Mouse (Mus musculus) splenic B cell, adult 2 months (primary cell): ENCODE measurements around the gene Ppia.
"Not testable (repeated sequence)": the region's sequence is repeated elsewhere in the genome, so short reads cannot be mapped to it uniquely, and the experiment has no call there.

Experiments used
- DNase-seq: peaks from one replicate; pipeline ENCODE4 v3.0.0-alpha.2; 2011; ENCODE audit warnings: low read depth, low spot score
- H3K27me3 ChIP-seq: 2 replicates; pipeline ENCODE4 v1.6.1; 2012; ENCODE audit warnings: mild to moderate bottlenecking, low read length, moderate library complexity, mixed read lengths; ENCODE audit not compliant: control insufficient read depth, poor library complexity, insufficient read depth, severe bottlenecking
- H3K36me3 ChIP-seq: 2 replicates; pipeline ENCODE4 v1.6.1; 2012; ENCODE audit warnings: mild to moderate bottlenecking, low read length, moderate library complexity, mixed read lengths; ENCODE audit not compliant: control insufficient read depth, poor library complexity, insufficient read depth, severe bottlenecking

Gene Ppia

DNA sequence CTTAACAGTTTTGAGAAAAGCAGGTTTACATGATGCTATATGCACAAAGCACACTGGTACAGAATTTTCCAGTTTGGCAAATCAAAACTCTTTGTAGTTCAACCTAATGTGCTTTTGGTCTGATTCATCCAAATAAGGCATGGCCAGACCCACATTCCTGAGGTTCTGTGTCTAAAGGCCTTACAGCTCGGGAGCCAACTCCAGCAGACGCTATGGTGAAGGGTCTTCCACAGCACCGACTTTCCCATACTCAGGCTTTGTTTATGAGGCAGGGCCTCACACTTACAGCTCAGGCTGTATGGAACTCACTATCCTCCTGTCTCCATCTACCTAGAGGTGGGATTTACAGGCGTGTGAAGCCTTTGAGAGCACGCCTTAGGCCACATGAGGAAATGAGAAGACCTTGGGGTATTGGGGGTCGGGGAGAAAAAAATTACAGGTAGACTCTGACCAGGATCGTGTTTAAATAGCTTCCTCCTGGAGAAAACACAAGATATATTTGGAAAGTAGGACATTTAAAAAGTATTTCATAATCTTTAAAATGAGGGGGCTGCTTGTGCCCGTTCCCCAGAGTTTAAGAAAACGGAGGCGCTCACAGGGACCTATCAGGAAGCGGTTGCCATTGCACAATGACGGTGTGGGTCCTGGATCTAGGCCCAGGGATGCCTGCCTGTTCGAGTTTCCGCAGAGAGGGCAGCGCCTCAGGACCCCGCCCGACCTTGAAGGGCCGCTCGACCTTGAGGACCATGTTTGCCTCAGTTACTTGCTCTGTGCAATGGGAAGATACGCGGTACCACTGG is at the start of gene Ppia:
Gene Ppia (plus strand): TSS at position 693 of the 800 bp plus-strand sequence.
- DNase-seq, result no peak

DNA sequence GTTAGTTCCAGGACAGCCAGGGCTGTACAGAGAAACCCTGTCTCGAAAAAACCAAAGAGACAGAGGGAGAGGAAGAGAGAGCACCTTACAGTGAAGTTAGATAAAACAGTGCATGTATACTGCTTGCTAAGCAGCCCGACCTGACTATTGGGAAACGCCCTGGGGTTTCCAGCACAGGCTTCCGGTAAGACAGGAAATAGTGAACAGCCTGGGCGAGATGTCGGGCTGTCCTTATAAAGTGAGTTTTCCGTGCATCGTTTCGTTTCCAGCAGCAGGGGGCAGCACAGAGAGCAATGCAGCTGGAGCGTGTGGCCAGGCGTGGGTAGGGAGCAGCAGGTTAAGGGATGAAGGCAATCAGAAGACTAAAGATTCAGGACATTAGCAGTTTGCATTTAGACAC is 49.4 kb upstream of the Ppia start:
- Histone ChIP-seq H3K36me3 (no peaks in the 10 kb centered on the region), H3K27me3 (no peaks in the 10 kb centered on the region)
- peak; percentile 89 for DNase-seq

More for the DNA sequence above, at the start of gene Ppia:
- Histone ChIP-seq H3K27me3 (no peaks in the 10 kb centered on the region), H3K36me3 (peaks cover 9% of the 10 kb centered on the region; the same call in 1 of the 2 replicates)

DNA sequence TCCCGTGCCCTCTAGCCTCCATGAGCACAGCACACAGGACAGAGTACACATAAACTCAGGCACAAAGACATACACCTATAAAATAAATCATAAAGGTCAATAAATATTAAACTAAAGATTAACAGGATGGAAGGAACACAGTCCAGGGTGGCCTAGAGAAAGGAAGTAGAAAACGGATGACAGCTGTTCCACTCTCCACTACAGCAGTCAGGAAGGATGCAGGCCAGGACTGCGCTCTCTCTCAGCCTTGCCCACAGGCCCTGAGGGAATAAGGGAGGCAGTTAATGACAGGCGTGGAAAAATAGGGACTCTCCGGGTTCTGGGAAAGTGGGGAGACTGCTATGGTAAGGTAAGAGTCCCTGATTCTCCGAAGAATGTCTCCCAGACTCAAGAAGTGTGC is 48.8 kb upstream of the Ppia start:
- no peak for DNase-seq
- no peaks in the 10 kb centered on the region for H3K27me3 ChIP-seq
- no peaks in the 10 kb centered on the region for H3K36me3 ChIP-seq

DNA sequence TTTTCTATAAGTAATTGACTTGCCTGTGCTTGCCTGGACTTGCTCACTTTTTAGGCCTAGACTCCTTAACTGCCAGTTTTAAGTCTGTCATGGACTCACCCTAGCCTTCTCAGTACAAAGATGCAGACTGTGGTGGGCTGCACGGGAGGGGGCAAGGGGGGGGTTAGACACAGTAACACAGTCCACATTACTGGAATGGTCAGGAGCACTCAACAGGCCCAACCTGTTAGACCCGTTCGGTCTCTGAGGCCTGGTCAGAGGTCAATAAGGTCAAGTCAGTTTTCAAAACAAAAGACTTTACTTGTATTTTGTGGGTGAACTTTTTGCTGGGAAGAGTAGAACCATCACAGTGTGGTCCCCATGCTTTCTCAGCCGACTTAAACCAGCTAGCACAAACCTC is 48.1 kb upstream of the Ppia start:
- no peaks in the 10 kb centered on the region for H3K36me3 ChIP-seq

DNA sequence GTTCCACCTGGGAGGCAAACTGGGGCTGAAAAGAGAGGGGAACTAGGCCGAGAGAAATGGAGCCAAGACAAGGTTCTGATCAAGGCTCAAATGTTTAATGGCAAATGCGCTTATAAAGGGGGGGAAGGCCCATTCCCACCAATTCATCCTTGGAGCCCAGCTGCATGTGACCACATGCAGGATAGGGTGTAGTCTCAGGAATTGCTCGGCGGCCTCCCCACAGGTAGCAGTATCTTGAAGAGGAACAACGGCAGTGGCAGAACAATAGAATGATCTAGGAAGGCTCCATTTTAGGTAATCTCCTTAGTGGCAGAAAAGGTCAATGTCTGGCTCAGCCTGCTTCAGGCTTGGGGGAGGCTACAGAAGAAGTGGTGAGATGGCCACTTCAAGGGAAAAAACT is 47.3 kb upstream of the Ppia start:
- H3K27me3 ChIP-seq, H3K36me3 ChIP-seq, DNase-seq: not testable (repeated sequence)

More for the DNA sequence above, 48.1 kb upstream of the Ppia start:
- no peak for DNase-seq
- no peaks in the 10 kb centered on the region for H3K27me3 ChIP-seq

DNA sequence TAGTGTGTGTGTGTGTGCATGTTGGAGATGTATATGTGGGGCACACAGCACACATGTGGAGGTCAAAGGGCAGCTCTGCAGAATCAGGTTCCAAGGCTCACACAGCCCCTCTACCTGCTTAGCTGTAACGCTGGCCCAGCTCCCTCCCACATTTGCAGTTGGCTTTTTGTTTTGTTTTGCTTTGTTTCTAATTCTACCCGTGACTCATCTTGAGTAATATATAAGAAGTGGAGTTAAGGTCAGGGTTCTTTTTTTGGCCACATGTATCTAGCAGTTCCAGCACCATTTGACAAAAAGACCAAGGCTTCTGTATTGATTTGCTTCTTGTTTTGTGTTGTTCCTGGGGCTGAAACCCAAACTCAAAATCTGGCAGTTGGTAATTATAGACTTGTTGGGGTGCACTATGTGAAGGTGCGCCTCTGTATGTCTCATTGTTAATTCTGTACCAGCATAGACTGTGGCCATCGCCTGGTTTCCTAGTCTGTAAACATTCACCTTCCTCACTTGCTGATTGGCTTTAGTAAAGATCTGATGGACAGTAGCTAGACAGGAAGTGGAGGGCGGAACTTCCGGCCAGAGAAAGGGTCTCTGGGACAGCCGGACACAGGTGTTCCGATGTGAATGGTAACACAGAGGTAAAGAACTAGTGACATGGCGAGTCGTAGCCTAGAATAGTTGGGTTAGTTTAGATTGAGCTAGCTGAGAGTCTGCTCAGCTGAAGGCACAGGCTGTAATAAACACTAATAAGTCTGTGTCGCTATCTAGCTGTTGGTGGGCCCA is 43.7 kb upstream of the Ppia start:
- DNase-seq, result no peak
- H3K27me3 ChIP-seq, result no peaks in the 10 kb centered on the region

DNA sequence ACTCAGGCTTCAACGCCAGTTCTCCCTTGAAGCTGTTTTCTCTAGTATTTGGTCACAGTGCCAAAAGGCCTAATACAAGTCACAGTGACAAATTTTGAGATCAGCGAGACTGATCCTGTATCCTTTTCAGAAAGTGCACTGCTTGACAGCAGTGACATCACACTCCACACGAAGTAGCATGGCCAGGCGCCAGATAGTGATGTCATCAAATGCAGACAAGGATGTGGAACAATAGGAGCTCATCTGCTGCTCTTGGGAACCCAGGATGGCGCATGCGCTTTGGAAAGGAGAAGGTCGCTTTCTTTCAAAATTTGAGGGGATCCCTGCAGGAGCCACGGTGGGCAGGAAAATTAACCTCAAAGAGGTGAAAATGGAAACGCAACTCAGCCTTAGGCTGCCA is 42.5 kb upstream of the Ppia start:
- no peaks in the 10 kb centered on the region for H3K36me3 ChIP-seq
- DNase-seq, result no peak
- H3K27me3 ChIP-seq, result no peaks in the 10 kb centered on the region

More for the DNA sequence above, 43.7 kb upstream of the Ppia start:
- H3K36me3 ChIP-seq, result no peaks in the 10 kb centered on the region

DNA sequence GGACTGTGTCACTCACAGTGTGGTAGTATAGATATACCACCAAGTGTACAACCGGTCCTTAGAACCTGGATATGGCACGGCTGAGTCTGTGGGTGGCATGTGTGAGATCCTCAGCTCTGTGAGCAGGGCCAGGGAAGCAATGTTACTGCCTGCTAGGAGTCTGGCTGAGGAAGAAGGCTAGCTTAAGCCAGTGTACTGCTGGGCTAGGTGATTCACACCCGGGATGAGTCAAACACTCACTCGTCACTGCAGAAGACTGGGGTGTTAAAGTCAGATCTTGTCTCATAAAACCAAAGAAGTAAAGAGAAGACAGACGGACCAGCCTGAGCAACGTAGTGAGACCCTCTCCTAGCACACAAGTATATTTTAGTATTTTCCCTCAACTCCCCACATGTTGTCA is 34.3 kb upstream of the Ppia start:
- no peak for DNase-seq
- Histone ChIP-seq H3K27me3 (no peaks in the 10 kb centered on the region), H3K36me3 (no peaks in the 10 kb centered on the region)

DNA sequence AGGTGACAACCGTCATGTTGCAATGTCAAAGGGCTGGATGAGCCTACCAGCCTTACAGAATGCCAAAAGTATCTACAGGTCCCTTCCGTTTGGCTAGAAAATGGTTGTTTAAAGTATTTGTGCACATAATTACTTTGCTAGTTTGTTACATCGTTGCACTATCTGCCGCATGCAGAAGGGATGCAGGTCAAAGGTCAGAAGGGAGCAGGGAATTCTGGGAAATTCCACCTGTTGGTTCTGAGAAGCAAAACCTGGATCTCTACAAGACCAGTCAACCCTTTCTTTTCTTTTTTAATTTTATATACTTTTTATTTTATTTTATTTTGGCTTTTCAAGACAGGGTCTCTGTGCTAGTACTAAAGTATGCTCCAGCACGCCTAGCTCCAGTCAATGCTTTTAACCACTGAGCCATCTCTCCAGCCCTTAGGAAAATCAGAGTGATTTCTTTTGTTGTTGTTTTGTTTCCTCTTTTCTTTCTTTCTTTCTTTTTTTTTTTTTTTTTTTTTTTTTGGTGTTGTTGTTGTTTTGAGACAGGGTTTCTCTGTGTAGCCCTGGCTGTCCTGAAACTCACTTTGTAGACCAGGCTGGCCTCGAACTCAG is 27.0 kb upstream of the Ppia start:
- no peaks in the 10 kb centered on the region for H3K27me3 ChIP-seq
- no peaks in the 10 kb centered on the region for H3K36me3 ChIP-seq
- no peak for DNase-seq

DNA sequence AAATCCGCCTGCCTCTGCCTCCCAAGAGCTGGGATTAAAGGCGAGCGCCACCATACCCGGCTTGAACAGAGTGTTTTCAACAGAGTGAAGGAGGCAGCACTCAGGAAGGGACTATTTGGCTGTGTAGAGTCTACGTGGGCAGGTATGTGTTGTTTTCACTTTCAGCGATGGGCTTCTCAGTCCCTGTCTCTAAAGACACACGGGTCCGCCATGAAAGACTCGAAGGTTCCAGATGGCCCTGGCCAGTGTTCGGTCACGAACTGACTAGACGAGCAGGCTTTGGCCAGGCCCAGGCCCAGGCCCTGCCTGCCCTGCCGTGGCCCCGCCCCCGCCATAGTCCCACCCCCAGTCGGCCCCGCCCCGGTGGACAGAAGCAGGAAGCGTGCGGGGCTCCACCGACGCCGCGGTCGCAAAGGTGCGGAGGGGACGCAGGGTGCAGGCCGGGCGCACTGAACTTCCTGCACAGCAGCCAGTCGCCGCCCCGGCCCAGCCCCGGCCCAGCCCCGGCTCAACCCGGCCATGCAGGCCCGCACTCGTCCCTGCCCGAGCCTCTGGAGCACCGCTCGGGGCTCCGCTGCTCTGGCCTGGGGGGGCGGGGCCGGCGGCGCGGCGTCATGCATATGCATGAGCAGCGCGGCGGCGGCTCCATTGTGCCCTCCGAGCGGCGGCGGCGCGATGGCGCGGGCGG is 26.4 kb upstream of the Ppia start, which contains the start of gene Zmiz2:
Gene Zmiz2 (plus strand): TSS at position 349 of the 688 bp plus-strand sequence.
- H3K27me3 ChIP-seq, result no peaks in the 10 kb centered on the region
- peak; percentile 93 for DNase-seq
- H3K36me3 ChIP-seq, result no peaks in the 10 kb centered on the region

DNA sequence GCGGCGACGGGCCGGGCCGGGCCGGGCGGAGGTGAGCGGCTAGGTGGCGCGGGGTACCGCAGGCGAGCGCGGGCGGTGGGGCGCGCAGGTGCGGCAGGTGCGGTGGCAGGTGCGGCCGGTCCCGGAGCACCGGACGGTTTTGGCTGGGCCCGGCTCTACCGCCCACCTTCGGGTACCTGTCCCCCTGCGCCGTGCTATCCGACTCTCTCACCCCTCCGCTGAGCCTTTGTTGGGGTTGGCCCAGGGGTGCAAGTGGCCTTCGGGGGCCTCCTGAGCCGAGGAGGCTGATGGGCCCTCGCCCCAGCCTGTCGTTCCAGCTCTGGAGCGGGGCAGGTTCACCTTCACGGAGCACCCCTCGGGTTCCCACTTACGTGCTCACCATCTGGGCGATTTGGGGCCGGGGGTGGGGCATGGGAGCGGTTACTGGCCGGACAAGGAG is 25.7 kb upstream of the Ppia start:
- peak; percentile 40 for DNase-seq
- peaks cover 4% of the 10 kb centered on the region for H3K36me3 ChIP-seq
- H3K27me3 ChIP-seq, result no peaks in the 10 kb centered on the region

DNA sequence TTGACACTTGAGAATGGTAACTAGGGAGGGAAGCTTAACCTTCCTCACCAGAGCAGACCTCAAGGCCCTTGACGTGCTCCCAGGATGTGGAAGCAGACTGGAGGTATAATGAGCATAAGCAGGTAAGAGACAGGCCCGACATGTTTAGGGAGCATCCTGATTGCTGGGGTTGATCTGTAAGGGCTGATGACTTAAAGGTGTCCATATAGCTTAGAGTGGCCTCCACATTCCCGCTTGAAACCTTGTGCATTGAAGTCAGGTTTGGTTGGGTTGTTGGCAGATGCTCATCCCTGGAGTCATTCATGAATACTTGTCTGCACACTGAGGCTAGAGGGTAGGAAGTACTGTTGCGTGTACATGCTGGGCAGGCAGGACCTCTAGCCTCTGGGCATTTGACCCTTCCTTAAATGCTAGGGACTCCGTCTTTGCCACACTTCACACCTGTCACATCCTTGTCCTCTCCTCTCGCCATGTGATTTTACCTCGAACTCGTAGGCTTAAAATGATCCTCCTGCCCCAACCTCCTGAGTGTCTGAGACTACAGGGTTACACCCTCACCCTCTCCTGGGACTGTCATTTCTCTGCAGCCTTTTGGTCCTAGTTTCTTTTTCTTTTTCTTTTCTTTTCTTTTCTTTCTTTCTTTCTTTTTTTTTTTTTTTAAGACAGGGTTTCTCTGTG is 24.7 kb upstream of the Ppia start:
- H3K27me3 ChIP-seq, result no peaks in the 10 kb centered on the region
- DNase-seq, result no peak
- H3K36me3 ChIP-seq, result peaks cover 4% of the 10 kb centered on the region

DNA sequence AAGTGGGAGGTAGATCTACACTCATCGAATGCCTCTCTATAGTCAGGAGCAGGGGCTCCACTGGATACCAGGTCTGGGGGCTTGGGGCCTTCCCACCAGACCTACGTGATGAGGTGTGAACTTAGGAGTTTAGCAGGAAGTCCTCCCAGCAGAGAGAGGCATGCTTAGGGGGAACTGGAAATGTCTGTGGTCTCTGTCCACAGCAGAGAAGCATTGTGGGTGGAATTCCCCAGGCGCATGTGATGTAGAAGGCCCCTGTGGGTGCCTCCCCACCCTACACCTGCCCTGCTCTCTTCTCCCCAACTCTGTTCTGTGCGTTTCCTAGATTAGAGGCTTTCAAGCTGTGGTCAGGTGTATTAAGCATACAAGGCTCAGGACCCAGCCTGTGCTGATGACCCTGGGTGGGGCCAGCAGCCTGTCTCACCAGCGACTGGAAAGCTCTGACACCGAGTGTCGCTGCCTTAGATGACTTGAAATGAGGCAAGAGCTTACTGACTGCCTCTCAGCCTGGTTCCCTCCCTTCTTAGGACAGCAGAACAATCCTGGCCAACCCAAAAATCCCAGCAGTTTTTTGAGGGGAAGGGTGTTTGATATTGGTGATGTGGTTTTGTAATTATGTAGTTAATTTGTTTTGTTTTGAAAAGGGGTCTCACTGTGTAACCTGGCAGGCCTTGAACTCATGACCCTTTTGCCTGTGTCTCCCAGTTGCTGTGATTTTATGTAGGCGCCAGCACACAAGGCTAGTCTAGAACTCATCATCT is 23.5 kb upstream of the Ppia start:
- DNase-seq, result peak; percentile 89
- H3K36me3 ChIP-seq, result peaks cover 8% of the 10 kb centered on the region
- H3K27me3 ChIP-seq, result no peaks in the 10 kb centered on the region
